ENCODE assay signal across 22 mouse cellular contexts in genomic region chr6:37030986-37031385, GRCm38 (mm10).
DNase-seq lines count a peak whose midpoint lies in the region; ATAC-seq lines count a peak whose summit lies in the region.
"Had no signal": no experiment of that assay in that cellular context is flagged by ENCODE, and none has a peak within 500 bp of the region (broad histone marks: within the 10 kb centered on the region; RNA-seq: fewer than 3 reads in every experiment).

No protein-coding gene starts in this region.

- no peak overlapping the region for H3K4me3 ChIP-seq in embryonic facial prominence, embryonic 13.5 days
- no peak overlapping the region for H3K4me3 ChIP-seq in embryonic facial prominence, embryonic 10.5 days
- no peak overlapping the region for H3K4me3 ChIP-seq in hindbrain, embryonic 15.5 days
- H3K4me3 ChIP-seq in hindbrain, embryonic 13.5 days: no peak overlapping the region
- H3K4me3 ChIP-seq in lung, embryonic 16.5 days (ENCODE audit: low read length): no peak overlapping the region
- H3K4me3 ChIP-seq in midbrain, embryonic 16.5 days (ENCODE audit: low read depth, low read length): no peak overlapping the region
- H3K4me3 ChIP-seq: forebrain, embryonic 13.5 days; hindbrain, embryonic 10.5 days; liver, embryonic 13.5 days; neural tube, embryonic 13.5 days had no signal

- peaks cover 9% of the 10 kb centered on the region for H3K4me1 ChIP-seq in embryonic facial prominence, embryonic 13.5 days
- peaks cover under 1% of the 10 kb centered on the region; the same call in 1 of the 2 replicates for H3K4me1 ChIP-seq in embryonic facial prominence, embryonic 10.5 days
- H3K4me1 ChIP-seq in hindbrain, embryonic 15.5 days (replicated peaks): peaks cover under 1% of the 10 kb centered on the region; the same call in 1 of the 2 replicates
- H3K4me1 ChIP-seq in hindbrain, embryonic 13.5 days (replicated peaks): peaks cover 7% of the 10 kb centered on the region; the same call in 1 of the 2 replicates
- peaks cover 4% of the 10 kb centered on the region for H3K4me1 ChIP-seq in lung, embryonic 16.5 days (replicated peaks; ENCODE audit: control insufficient read depth, insufficient read depth, low read length)
- peaks cover 7% of the 10 kb centered on the region; the same call in 1 of the 2 replicates for H3K4me1 ChIP-seq in midbrain, embryonic 16.5 days (ENCODE audit: control insufficient read depth, insufficient read depth, low read length)
- H3K4me1 ChIP-seq: hindbrain, embryonic 10.5 days; liver, embryonic 13.5 days had no signal

- no peak overlapping the region for H3K9ac ChIP-seq in embryonic facial prominence, embryonic 13.5 days
- no peak overlapping the region for H3K9ac ChIP-seq in hindbrain, embryonic 15.5 days
- no peak overlapping the region for H3K9ac ChIP-seq in hindbrain, embryonic 13.5 days
- H3K9ac ChIP-seq in lung, embryonic 16.5 days (ENCODE audit: low read length): no peak overlapping the region
- H3K9ac ChIP-seq in midbrain, embryonic 16.5 days (ENCODE audit: low read depth, low read length): no peak overlapping the region
- H3K9ac ChIP-seq: forebrain, embryonic 13.5 days; liver, embryonic 13.5 days; neural tube, embryonic 13.5 days had no signal

- H3K27ac ChIP-seq in embryonic facial prominence, embryonic 13.5 days: peak overlapping the region; percentile 60
- H3K27ac ChIP-seq in embryonic facial prominence, embryonic 10.5 days (replicated peaks): no peak overlapping the region
- H3K27ac ChIP-seq in hindbrain, embryonic 15.5 days (replicated peaks): peak overlapping the region; percentile 29; the same call in 1 of the 2 replicates
- no peak overlapping the region for H3K27ac ChIP-seq in hindbrain, embryonic 13.5 days
- peak overlapping the region; percentile 76 for H3K27ac ChIP-seq in lung, embryonic 16.5 days (ENCODE audit: low read length)
- no peak overlapping the region for H3K27ac ChIP-seq in midbrain, embryonic 16.5 days (ENCODE audit: low read length)
- H3K27ac ChIP-seq: forebrain, embryonic 13.5 days; hindbrain, embryonic 10.5 days; liver, embryonic 13.5 days; macrophage; neural tube, embryonic 13.5 days had no signal

- H3K9me3 ChIP-seq in embryonic facial prominence, embryonic 13.5 days: no peaks in the 10 kb centered on the region
- H3K9me3 ChIP-seq in embryonic facial prominence, embryonic 10.5 days: no peaks in the 10 kb centered on the region
- H3K9me3 ChIP-seq in hindbrain, embryonic 15.5 days: no peaks in the 10 kb centered on the region
- no peaks in the 10 kb centered on the region for H3K9me3 ChIP-seq in hindbrain, embryonic 13.5 days
- H3K9me3 ChIP-seq in lung, embryonic 16.5 days (ENCODE audit: control insufficient read depth, low read length): no peaks in the 10 kb centered on the region
- no peaks in the 10 kb centered on the region for H3K9me3 ChIP-seq in midbrain, embryonic 16.5 days (replicated peaks; ENCODE audit: control insufficient read depth, low read length, poor library complexity, severe bottlenecking)
- H3K9me3 ChIP-seq: forebrain, embryonic 13.5 days; G1E; hindbrain, embryonic 10.5 days; liver, embryonic 13.5 days; neural tube, embryonic 13.5 days had no signal

- ATAC-seq in embryonic facial prominence, embryonic 13.5 days (ENCODE audit: insufficient number of reproducible peaks, insufficient read depth, low FRiP score, low TSS enrichment, low read depth): no peak
- no peak for ATAC-seq in hindbrain, embryonic 15.5 days (ENCODE audit: low FRiP score, low read depth)
- ATAC-seq in hindbrain, embryonic 13.5 days (ENCODE audit: low FRiP score): no peak
- ATAC-seq in lung, embryonic 16.5 days (ENCODE audit: low read depth): peak; percentile 78
- ATAC-seq in midbrain, embryonic 16.5 days: no peak
- ATAC-seq: CD4-positive, CD25-positive, alpha-beta regulatory T cell, adult 4 months; forebrain, embryonic 13.5 days had no signal

- H3K36me3 ChIP-seq in embryonic facial prominence, embryonic 13.5 days: no peaks in the 10 kb centered on the region
- H3K36me3 ChIP-seq in embryonic facial prominence, embryonic 10.5 days (replicated peaks): no peaks in the 10 kb centered on the region
- 0 out of 2 replicates have a peak, but pooled peaks cover 3% of the 10 kb centered on the region for H3K36me3 ChIP-seq in hindbrain, embryonic 15.5 days
- peaks cover 24% of the 10 kb centered on the region for H3K36me3 ChIP-seq in hindbrain, embryonic 13.5 days
- H3K36me3 ChIP-seq in lung, embryonic 16.5 days (ENCODE audit: control insufficient read depth, insufficient read depth, low read length): no peaks in the 10 kb centered on the region
- H3K36me3 ChIP-seq in midbrain, embryonic 16.5 days (ENCODE audit: control insufficient read depth, insufficient read depth, low read length): peaks cover 6% of the 10 kb centered on the region; the same call in 1 of the 2 replicates
- H3K36me3 ChIP-seq: G1E; hindbrain, embryonic 10.5 days; liver, embryonic 13.5 days had no signal

- no peaks in the 10 kb centered on the region for H3K27me3 ChIP-seq in embryonic facial prominence, embryonic 13.5 days
- H3K27me3 ChIP-seq in embryonic facial prominence, embryonic 10.5 days (replicated peaks; ENCODE audit: low read depth, poor library complexity, severe bottlenecking): no peaks in the 10 kb centered on the region
- H3K27me3 ChIP-seq in hindbrain, embryonic 15.5 days: no peaks in the 10 kb centered on the region
- no peaks in the 10 kb centered on the region for H3K27me3 ChIP-seq in hindbrain, embryonic 13.5 days
- H3K27me3 ChIP-seq in lung, embryonic 16.5 days (ENCODE audit: control insufficient read depth, insufficient read depth, low read depth, low read length): no peaks in the 10 kb centered on the region
- no peaks in the 10 kb centered on the region for H3K27me3 ChIP-seq in midbrain, embryonic 16.5 days (ENCODE audit: control insufficient read depth, insufficient read depth, low read depth, low read length)
- H3K27me3 ChIP-seq: forebrain, embryonic 13.5 days; liver, embryonic 13.5 days; neural tube, embryonic 13.5 days had no signal

- DNase-seq in embryonic facial prominence, embryonic 10.5 days (ENCODE audit: low spot score): no peak
- no peak for DNase-seq in lung, postnatal 36 days
- DNase-seq in retina, postnatal 1 day: no peak
- DNase-seq: cerebellum, adult 9-11 months; gastrocnemius, postnatal 36 days; kidney, adult 18-20 months; kidney, postnatal 36 days; liver, embryonic 13.5 days; right cerebral cortex, postnatal 25 days; thymus, postnatal 36 days had no signal

- WGBS in embryonic facial prominence, embryonic 13.5 days: 57% methylated on average over 1 of the region's 1 CpGs
- 92% methylated on average over 1 of the region's 1 CpGs for WGBS in embryonic facial prominence, embryonic 10.5 days
- 72% methylated on average over 1 of the region's 1 CpGs for WGBS in hindbrain, embryonic 15.5 days
- 84% methylated on average over 1 of the region's 1 CpGs for WGBS in hindbrain, embryonic 13.5 days
- WGBS in lung, embryonic 16.5 days: 37% methylated on average over 1 of the region's 1 CpGs
- WGBS in midbrain, embryonic 16.5 days: 84% methylated on average over 1 of the region's 1 CpGs

- H3K4me2 ChIP-seq in embryonic facial prominence, embryonic 13.5 days: no peak overlapping the region
- H3K4me2 ChIP-seq in hindbrain, embryonic 15.5 days: no peak overlapping the region
- no peak overlapping the region for H3K4me2 ChIP-seq in hindbrain, embryonic 13.5 days
- no peak overlapping the region for H3K4me2 ChIP-seq in lung, embryonic 16.5 days (ENCODE audit: low read depth, low read length)
- no peak overlapping the region for H3K4me2 ChIP-seq in midbrain, embryonic 16.5 days (ENCODE audit: low read length)
- H3K4me2 ChIP-seq: forebrain, embryonic 13.5 days; liver, embryonic 13.5 days; midbrain, embryonic 11.5 days; neural tube, embryonic 13.5 days had no signal

Comparison
In these comparisons a context has a peak if more than half of its experiments do, and no peak if none do; other contexts are left out.
1. H3K27ac ChIP-seq: peak in embryonic facial prominence, embryonic 13.5 days (single experiment), hindbrain, embryonic 15.5 days (single experiment) and lung, embryonic 16.5 days (single experiment); none in embryonic facial prominence, embryonic 10.5 days (single experiment), hindbrain, embryonic 13.5 days (single experiment) and midbrain, embryonic 16.5 days (single experiment).